Mouse (Mus musculus) MEL (cell line): ENCODE measurements around the gene Car2. TPM values are rescaled to one million over a fixed set of nuclear protein-coding genes. Genes with fewer than 3 reads are reported as not detected.

ENCODE experiments used
- DNase-seq: peaks from one replicate; pipeline ENCODE4 v3.0.0; 2011; ENCODE audit warnings: low read depth, low spot score
- H3K27ac ChIP-seq: 2 replicates; pipeline ENCODE4 v1.5.1; 2012; ENCODE audit warnings: low read depth, mild to moderate bottlenecking, control low read depth, low read length, moderate library complexity; ENCODE audit not compliant: control insufficient read depth
- H3K27me3 ChIP-seq, 2 experiments: fragments of 150-350 bp in 1 of 2; sonication (generic) in 1 of 2; 2 replicates each; pipeline ENCODE4 v1.6.1; 2012; ENCODE audit warnings: low read length in 2 of 2, mild to moderate bottlenecking in 2 of 2, improper control_type of control experiment in 1 of 2, moderate library complexity in 1 of 2; ENCODE audit not compliant: insufficient read depth in 2 of 2, control insufficient read depth in 1 of 2
- H3K36me3 ChIP-seq, 2 experiments: 2 replicates each; pipeline ENCODE4 v1.6.1; 2012 to 2014; ENCODE audit warnings: low read length in 2 of 2, improper control_type of control experiment in 1 of 2, inconsistent platforms in 1 of 2, mild to moderate bottlenecking in 1 of 2; ENCODE audit not compliant: insufficient read depth in 2 of 2, control insufficient read depth in 1 of 2
- H3K4me1 ChIP-seq, 2 experiments: fragments of 150-350 bp in 1 of 2; sonication (generic) in 1 of 2; 2 replicates each; pipeline ENCODE4 v1.6.1; 2012; ENCODE audit warnings: low read length in 2 of 2, improper control_type of control experiment in 1 of 2, mild to moderate bottlenecking in 1 of 2; ENCODE audit not compliant: insufficient read depth in 2 of 2, control insufficient read depth in 1 of 2
- H3K4me3 ChIP-seq, 2 experiments: fragments of 150-350 bp in 1 of 2; sonication (generic) in 1 of 2; 2 replicates each; pipeline ENCODE4 v1.5.1; 2012; ENCODE audit warnings: low read depth in 2 of 2, low read length in 2 of 2, mild to moderate bottlenecking in 2 of 2, moderate library complexity in 2 of 2, control low read depth in 1 of 2, improper control_type of control experiment in 1 of 2; ENCODE audit not compliant: control insufficient read depth in 1 of 2, insufficient read depth in 1 of 2
- H3K79me2 ChIP-seq: 2 replicates; pipeline ENCODE4 v1.6.1; 2012; ENCODE audit warnings: mild to moderate bottlenecking, low read length, moderate library complexity; ENCODE audit not compliant: control insufficient read depth, poor library complexity, insufficient read depth
- H3K9ac ChIP-seq: 2 replicates; pipeline ENCODE4 v1.6.1; 2012; ENCODE audit warnings: low read depth, mild to moderate bottlenecking, control low read depth, low read length, moderate library complexity; ENCODE audit not compliant: control insufficient read depth, poor library complexity, severe bottlenecking
- H3K9me3 ChIP-seq: fragments of 150-350 bp; sonication (generic); replicated peaks from 2 replicates; pipeline ENCODE4 v1.6.1; 2012; ENCODE audit warnings: mild to moderate bottlenecking, low read length, improper control_type of control experiment, moderate library complexity; ENCODE audit not compliant: insufficient read depth
- CHD2 ChIP-seq: IDR thresholded peaks from 2 replicates; pipeline ENCODE4 v1.6.1; 2011; ENCODE audit warnings: low read length, improper control_type of control experiment
- CTCF ChIP-seq, 3 experiments: IDR thresholded peaks in 2 of 3; conservative IDR thresholded peaks in 1 of 3; 2 replicates each; pipeline ENCODE4 v1.5.1; 2011 to 2012; ENCODE audit warnings: low read length in 3 of 3, low read depth in 2 of 3, mild to moderate bottlenecking in 2 of 3, improper control_type of control experiment in 1 of 3, inconsistent platforms in 1 of 3, mixed read lengths in 1 of 3, moderate library complexity in 1 of 3; ENCODE audit not compliant: control insufficient read depth in 1 of 3, insufficient read depth in 1 of 3, poor library complexity in 1 of 3, severe bottlenecking in 1 of 3
- E2F4 ChIP-seq: IDR thresholded peaks from 2 replicates; pipeline ENCODE4 v1.6.1; 2011; ENCODE audit warnings: low read depth, low read length, improper control_type of control experiment, borderline replicate concordance
- ELF1 ChIP-seq: IDR thresholded peaks from 2 replicates; pipeline ENCODE4 v1.6.1; 2014; ENCODE audit warnings: low read depth, mild to moderate bottlenecking, inconsistent platforms, low read length, improper control_type of control experiment, moderate library complexity
- EP300 ChIP-seq, 2 experiments: IDR thresholded peaks; 2 replicates each; pipeline ENCODE4 v1.6.1; 2011; ENCODE audit warnings: improper control_type of control experiment in 2 of 2, low read length in 2 of 2, low read depth in 1 of 2, mild to moderate bottlenecking in 1 of 2
- GABPA ChIP-seq: IDR thresholded peaks from 2 replicates; pipeline ENCODE4 v1.6.1; 2012; ENCODE audit warnings: low read depth, mild to moderate bottlenecking, inconsistent platforms, low read length, improper control_type of control experiment, moderate library complexity
- JUND ChIP-seq: IDR thresholded peaks from 2 replicates; pipeline ENCODE4 v1.6.1; 2011; ENCODE audit warnings: low read depth, mild to moderate bottlenecking, improper control_type of control experiment, low read length
- MAFK ChIP-seq: IDR thresholded peaks from 2 replicates; pipeline ENCODE4 v1.6.1; 2011; ENCODE audit warnings: low read depth, mild to moderate bottlenecking, low read length, improper control_type of control experiment, borderline replicate concordance
- NELFE ChIP-seq: IDR thresholded peaks from 2 replicates; pipeline ENCODE4 v1.6.1; 2011; ENCODE audit warnings: low read depth, low read length, improper control_type of control experiment
- POLR2AphosphoS2 ChIP-seq: IDR thresholded peaks from 2 replicates; pipeline ENCODE4 v1.6.1; 2011; ENCODE audit warnings: low read length, improper control_type of control experiment
- RAD21 ChIP-seq: IDR thresholded peaks from 2 replicates; pipeline ENCODE4 v1.6.1; 2011; ENCODE audit warnings: mild to moderate bottlenecking, low read depth, low read length, improper control_type of control experiment
- SIN3A ChIP-seq: IDR thresholded peaks from 2 replicates; pipeline ENCODE4 v1.6.1; 2012; ENCODE audit warnings: low read length, improper control_type of control experiment, inconsistent platforms
- TAL1 ChIP-seq: IDR thresholded peaks from 2 replicates; pipeline ENCODE4 v1.6.1; 2012; ENCODE audit warnings: mild to moderate bottlenecking, inconsistent platforms, low read length, moderate library complexity, mixed read lengths
- TBP ChIP-seq: IDR thresholded peaks from 2 replicates; pipeline ENCODE4 v1.8.0; 2011; ENCODE audit warnings: low read depth, low read length, improper control_type of control experiment
- ZC3H11A ChIP-seq: IDR thresholded peaks from 2 replicates; pipeline ENCODE4 v1.6.1; 2012; ENCODE audit warnings: low read depth, mild to moderate bottlenecking, inconsistent platforms, low read length, improper control_type of control experiment
- ZMIZ1 ChIP-seq: IDR thresholded peaks from 2 replicates; pipeline ENCODE4 v1.6.1; 2012; ENCODE audit warnings: low read depth, mild to moderate bottlenecking, inconsistent platforms, low read length, improper control_type of control experiment, moderate library complexity
- ZNF384 ChIP-seq: IDR thresholded peaks from 2 replicates; pipeline ENCODE4 v1.6.1; 2012; ENCODE audit warnings: low read depth, mild to moderate bottlenecking, inconsistent platforms, low read length, improper control_type of control experiment
- polyA plus RNA-seq, 2 experiments: library from polyadenylated mRNA; stranded (reverse) in 1 of 2; unstranded in 1 of 2; fragments of >175 nt in 1 of 2; fragments of >200 nt in 1 of 2; gene quantifications; 2 replicates each; pipeline versions ENCODE4 v1.2.1 to v1.2.4; 2012; ENCODE audit warnings: low replicate concordance in 2 of 2, low read depth in 1 of 2; ENCODE audit not compliant: insufficient read length in 2 of 2, insufficient read depth in 1 of 2, missing spikeins in 1 of 2
- total RNA-seq: library from RNA; depleted of rRNA; stranded (reverse); fragments of 300-350 nt; gene quantifications from 2 replicates; pipeline ENCODE4 v1.2.3, GENCODE M21; 2012

The Car2 gene
- total and polyA plus RNA-seq, 3 experiments, result 109 to 397 (median 369) TPM

GRCm38 (mm10) chr3:14893700-14894099 is 7.6 kb downstream of the Car2 start (continued):
- no peak for TF ChIP-seq POLR2AphosphoS2

- Histone ChIP-seq H3K4me1 (peaks cover 2 to 10% of the 10 kb centered on the region in 2 experiments; a peak in 3 of 4 replicates), H3K36me3 (peaks cover 24 to 40% of the 10 kb centered on the region in 2 experiments), H3K79me2 (peaks cover 13% of the 10 kb centered on the region), H3K27ac (no peak overlapping the region), H3K4me3 (no peak overlapping the region), H3K9me3 (no peaks in the 10 kb centered on the region), H3K27me3 (no peaks in the 10 kb centered on the region), H3K9ac (no peak overlapping the region)
- TF ChIP-seq GABPA (no peak), MAFK (no peak), EP300 (IDR thresholded peaks at IDR 0.05; ENCODE audit: low read depth in 1 of 2, low read length in 2 of 2) (no peak), ZC3H11A (no peak), CTCF (IDR thresholded peaks at IDR 0.05 in 2 of 3, conservative IDR thresholded peaks at IDR 0.05 in 1 of 3; ENCODE audit: control insufficient read depth in 1 of 3, insufficient read depth in 1 of 3, low read depth in 2 of 3, low read length in 3 of 3, poor library complexity in 1 of 3, severe bottlenecking in 1 of 3) (no peak), TBP (no peak), NELFE (no peak), RAD21 (no peak), ZMIZ1 (no peak), E2F4 (no peak), ELF1 (no peak), TAL1 (no peak), ZNF384 (no peak)
- no peak for DNase-seq
Observed at GRCm38 (mm10) chr3:14895333-14895732, 9.3 kb downstream of the Car2 start.

- no peak overlapping the region for H3K9ac ChIP-seq
- H3K36me3 ChIP-seq, result peaks cover 9 to 45% of the 10 kb centered on the region in 2 experiments
- H3K4me3 ChIP-seq, result no peak overlapping the region
- TF ChIP-seq ZMIZ1 (no peak), ZC3H11A (no peak), SIN3A (no peak), JUND (no peak), CHD2 (no peak)
- H3K9me3 ChIP-seq, result no peaks in the 10 kb centered on the region
- H3K27ac ChIP-seq, result no peak overlapping the region
- H3K27me3 ChIP-seq, result no peaks in the 10 kb centered on the region
- no peak for DNase-seq
- H3K79me2 ChIP-seq, result peaks cover 3% of the 10 kb centered on the region; the same call in 1 of the 2 replicates
- H3K4me1 ChIP-seq, result peaks cover 0 to 5% of the 10 kb centered on the region in 2 experiments; a peak in 2 of 4 replicates
Observed at GRCm38 (mm10) chr3:14897770-14898169, 11.7 kb downstream of the Car2 start.
